Mouse (Mus musculus) pancreas, adult 10 weeks (tissue): Measurements from ENCODE around the gene Prdx1. TPM values are rescaled to one million over a fixed set of nuclear protein-coding genes. Genes with fewer than 3 reads are reported as not detected.

Experiments
- polyA plus RNA-seq: library from polyadenylated mRNA; stranded (reverse); fragments of 350-450 nt; fragmentation: Illumina TruSeq; extraction: RNeasy Lipid Tissue Mini Kit (QIAGEN cat#74804); gene quantifications from one replicate; pipeline ENCODE4 v1.2.3, GENCODE M21; 2015; ENCODE audit warnings: low read depth, low replicate concordance; ENCODE audit not compliant: insufficient read depth

Prdx1 gene
- 56.7 TPM for polyA plus RNA-seq

GRCm38 (mm10) chr4:116685402-116686061, at the start of gene Prdx1:
Gene Prdx1 (plus strand): TSS chr4:116685544.

GRCm38 (mm10) chr4:116650924-116651796, 34.2 kb upstream of the Prdx1 start, which contains the start of gene Akr1a1:
Gene Akr1a1 (minus strand): TSS chr4:116651680.

GRCm38 (mm10) chr4:116708201-116708764, 22.9 kb downstream of the Prdx1 start, which contains the start of the genes Mmachc and Ccdc163:
Gene Mmachc (minus strand): TSS chr4:116708406.
Gene Ccdc163 (plus strand): TSS chr4:116708509.

GRCm38 (mm10) chr4:116720343-116721097, 35.2 kb downstream of the Prdx1 start, which contains the start of gene Tesk2:
Gene Tesk2 (plus strand): TSS chr4:116720948.

Other genes starting within 250 kb of the Prdx1 start
- 6.4 TPM for gene Mast2, start 221.4 kb upstream of the Prdx1 start, polyA plus RNA-seq
- gene Ipp, start 178.0 kb upstream of the Prdx1 start, polyA plus RNA-seq: 1.9 TPM
- gene Tmem69, start 129.6 kb upstream of the Prdx1 start, polyA plus RNA-seq: 2.5 TPM
- 20.0 TPM for gene Gpbp1l1, start 127.9 kb upstream of the Prdx1 start, polyA plus RNA-seq
- gene Ccdc17, start 88.9 kb upstream of the Prdx1 start, polyA plus RNA-seq: 8.6 TPM
- gene Nasp, start 57.6 kb upstream of the Prdx1 start, polyA plus RNA-seq: 8.2 TPM
- gene Akr1a1, start 33.9 kb upstream of the Prdx1 start, polyA plus RNA-seq: 92.0 TPM
- 3.9 TPM for gene Mmachc, start 22.9 kb downstream of the Prdx1 start, polyA plus RNA-seq
- 16.9 TPM for gene Ccdc163, start 23.0 kb downstream of the Prdx1 start, polyA plus RNA-seq
- gene Tesk2, start 35.4 kb downstream of the Prdx1 start, polyA plus RNA-seq: 1.3 TPM
- 2.9 TPM for gene Toe1, start 122.1 kb downstream of the Prdx1 start, polyA plus RNA-seq
- 1.1 TPM for gene Mutyh, start 122.2 kb downstream of the Prdx1 start, polyA plus RNA-seq
- not detected for gene Hpdl, start 136.2 kb downstream of the Prdx1 start, polyA plus RNA-seq
- 0.42 TPM for gene Zswim5, start 191.8 kb downstream of the Prdx1 start, polyA plus RNA-seq